Mouse (Mus musculus): ENCODE results near the gene Eci1.

- no peak for TF ChIP-seq GATA1 (IDR thresholded peaks at IDR 0.05; ENCODE audit: low read length)
- TF ChIP-seq TAL1 (IDR thresholded peaks at IDR 0.05; ENCODE audit: low read length), result no peak
Measured at GRCm38 (mm10) chr17:24394456-24394855, 32.0 kb upstream of the Eci1 start.

Data from erythroblast, embryonic 14.5 days (primary cell).